Comparison of ENCODE assay signal across 8 mouse cellular contexts in the genomic region with DNA sequence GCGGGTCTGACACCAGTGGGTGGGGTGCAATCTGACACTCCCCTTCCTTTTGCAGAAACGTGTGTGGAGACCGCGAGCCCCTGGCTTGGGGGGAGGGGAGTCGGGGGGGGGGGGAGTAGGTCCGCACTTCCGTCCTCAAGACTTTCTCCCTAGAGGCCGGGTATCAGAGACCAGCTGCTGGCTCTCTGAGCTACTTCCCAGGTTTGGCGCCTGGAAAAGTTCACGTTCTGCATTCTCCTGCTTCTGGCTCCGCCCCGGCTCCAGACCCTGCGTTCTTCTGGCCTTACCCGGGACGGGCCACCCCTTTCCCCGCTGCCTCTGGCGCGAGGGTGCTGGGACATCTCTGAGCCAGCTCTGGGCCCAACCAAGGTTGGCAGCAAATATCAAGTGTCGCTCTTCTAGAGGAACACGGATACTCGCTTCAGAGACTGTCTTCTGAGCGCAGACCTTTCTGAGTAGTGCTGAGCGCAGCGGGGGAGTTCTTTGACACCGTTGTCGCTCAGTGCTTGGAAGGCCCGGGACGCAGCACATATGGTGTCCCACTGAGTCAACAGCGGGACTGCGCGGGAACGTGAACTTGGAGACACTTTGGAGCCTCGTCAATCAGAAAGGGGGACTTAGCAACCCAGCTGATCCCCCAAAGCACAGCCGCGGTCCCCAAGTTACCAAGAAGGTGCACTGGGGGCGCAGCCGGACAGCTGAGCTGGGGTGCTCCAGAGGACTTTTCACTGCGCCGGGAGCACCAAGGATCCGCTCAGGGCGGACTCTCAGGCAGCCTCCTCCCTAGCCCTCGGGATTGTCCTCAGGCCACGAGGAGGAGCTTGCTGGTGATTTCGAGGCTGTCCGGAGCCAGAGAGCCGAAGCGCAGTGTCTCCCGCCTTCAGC. TPM values are rescaled to one million over a fixed set of nuclear protein-coding genes. Genes with fewer than 3 reads are reported as not detected.
DNase-seq lines count a peak whose midpoint lies in the region; ATAC-seq and TF ChIP-seq lines count a peak whose summit lies in the region.

Arhgap6 (plus strand) TSS at position 126 of the 885 bp plus-strand sequence.

- 19% methylated on average over 45 of the region's 48 CpGs for WGBS in hindbrain, embryonic 10.5 days
- 16% methylated on average over 45 of the region's 48 CpGs for WGBS in limb, embryonic 15.5 days
- WGBS in midbrain, embryonic 12.5 days: 22% methylated on average over 42 of the region's 48 CpGs

- H3K9me3 ChIP-seq in ES-E14 (ENCODE audit: control insufficient read depth, insufficient read depth, low read depth, low read length): no peaks in the 10 kb centered on the region
- H3K9me3 ChIP-seq in hindbrain, embryonic 10.5 days: no peaks in the 10 kb centered on the region
- H3K9me3 ChIP-seq in limb, embryonic 15.5 days: no peaks in the 10 kb centered on the region
- no peaks in the 10 kb centered on the region for H3K9me3 ChIP-seq in midbrain, embryonic 12.5 days

- DNase-seq in ES-E14 (ENCODE audit: low read depth, low spot score): no peak
- DNase-seq in adrenal gland, postnatal 10 days: peak; percentile 34
- peak; percentile 21 for DNase-seq in forelimb bud, embryonic 11.5 days (ENCODE audit: low read depth, low spot score)
- peak; percentile 26 for DNase-seq in hindbrain, embryonic 10.5 days (ENCODE audit: low spot score)
- DNase-seq in urinary bladder, postnatal 36 days (ENCODE audit: low spot score in 2 of 2): peak; percentile 2 to 38
- no peak for DNase-seq in T-cell, adult 2 months (ENCODE audit: low spot score)

- H3K4me3 ChIP-seq in ES-E14 (ENCODE audit: insufficient read depth in 1 of 2, low read depth in 1 of 2, low read length in 2 of 2, poor library complexity in 1 of 2, severe bottlenecking in 1 of 2): peak within 1 kb of the TSS; percentile 21 to 43; a peak in 3 of 4 replicates
- peak within 1 kb of the TSS; percentile 53 for H3K4me3 ChIP-seq in hindbrain, embryonic 10.5 days
- peak within 1 kb of the TSS; percentile 44 for H3K4me3 ChIP-seq in limb, embryonic 15.5 days
- H3K4me3 ChIP-seq in midbrain, embryonic 12.5 days: peak within 1 kb of the TSS; percentile 45

- ATAC-seq in limb, embryonic 15.5 days (ENCODE audit: insufficient number of reproducible peaks, low FRiP score, low TSS enrichment, low read depth): 0 out of 2 replicates have a peak, but pooled peaks have one; percentile 35
- ATAC-seq in midbrain, embryonic 12.5 days (ENCODE audit: low FRiP score, low read depth): peak; percentile 51

- H3K4me1 ChIP-seq in ES-E14 (ENCODE audit: control insufficient read depth in 2 of 2, insufficient read depth in 2 of 2, low read length in 2 of 2, poor library complexity in 1 of 2): no peaks in the 10 kb centered on the region
- peaks cover 16% of the 10 kb centered on the region; the same call in 1 of the 2 replicates for H3K4me1 ChIP-seq in hindbrain, embryonic 10.5 days (replicated peaks)
- peaks cover 3% of the 10 kb centered on the region; the same call in 1 of the 2 replicates for H3K4me1 ChIP-seq in limb, embryonic 15.5 days
- peaks cover 3% of the 10 kb centered on the region; the same call in 1 of the 2 replicates for H3K4me1 ChIP-seq in midbrain, embryonic 12.5 days

- no peaks in the 10 kb centered on the region for H3K36me3 ChIP-seq in ES-E14 (ENCODE audit: control insufficient read depth, insufficient read depth, low read length, poor library complexity, severe bottlenecking)
- H3K36me3 ChIP-seq in hindbrain, embryonic 10.5 days: no peaks in the 10 kb centered on the region
- H3K36me3 ChIP-seq in limb, embryonic 15.5 days: no peaks in the 10 kb centered on the region
- no peaks in the 10 kb centered on the region for H3K36me3 ChIP-seq in midbrain, embryonic 12.5 days

- H3K4me2 ChIP-seq in limb, embryonic 15.5 days: peak within 1 kb of the TSS; percentile 85
- H3K4me2 ChIP-seq in midbrain, embryonic 12.5 days (replicated peaks): peak within 1 kb of the TSS; percentile 70

- H3K27me3 ChIP-seq in hindbrain, embryonic 10.5 days (ENCODE audit: insufficient read depth, poor library complexity, severe bottlenecking): peaks cover 69% of the 10 kb centered on the region
- peaks cover 43% of the 10 kb centered on the region for H3K27me3 ChIP-seq in limb, embryonic 15.5 days
- H3K27me3 ChIP-seq in midbrain, embryonic 12.5 days: peaks cover 61% of the 10 kb centered on the region

- no peak within 1 kb of the TSS for H3K27ac ChIP-seq in ES-E14 (ENCODE audit: insufficient read depth, low read depth, low read length, poor library complexity, severe bottlenecking)
- H3K27ac ChIP-seq in hindbrain, embryonic 10.5 days: no peak within 1 kb of the TSS
- no peak within 1 kb of the TSS for H3K27ac ChIP-seq in limb, embryonic 15.5 days
- H3K27ac ChIP-seq in midbrain, embryonic 12.5 days (replicated peaks): no peak within 1 kb of the TSS

- H3K9ac ChIP-seq in ES-E14 (ENCODE audit: insufficient read depth, low read depth, low read length, poor library complexity, severe bottlenecking): no peak within 1 kb of the TSS
- H3K9ac ChIP-seq in limb, embryonic 15.5 days: peak within 1 kb of the TSS; percentile 17; the same call in 1 of the 2 replicates
- H3K9ac ChIP-seq in midbrain, embryonic 12.5 days (replicated peaks): 0 out of 2 replicates have a peak within 1 kb of the TSS, but pooled peaks have one; percentile 31

- in situ Hi-C loops in ES-E14 (cut with MboI; ENCODE audit: low sequenced_read_pairs in 2 of 2, unreplicated experiment in 2 of 2): no loop called here

TF ChIP-seq in ES-E14, 5 proteins besides CTCF, POLR2A, EP300 and RAD21:
- TF ChIP-seq MAFK (IDR thresholded peaks at IDR 0.05; ENCODE audit: insufficient read depth, low read depth, low read length) (no peak), ZC3H11A (IDR thresholded peaks at IDR 0.05; ENCODE audit: borderline replicate concordance, low read depth, low read length) (no peak), HCFC1 (IDR thresholded peaks at IDR 0.05; ENCODE audit: borderline replicate concordance, insufficient read depth, low read length) (no peak), ZNF384 (IDR thresholded peaks at IDR 0.05; ENCODE audit: low read depth, low read length) (no peak)

RNA-seq across cellular contexts. Expression of gene Arhgap6, which starts in this region (rescaled TPM):
- total RNA-seq in ES-E14 (2012; rRNA removed): 0.37 and 1.8 TPM in 2 replicates
- total RNA-seq in adrenal gland, postnatal 10 days (2021): 1 to 10 TPM; 2.6 to 2.8 TPM
- polyA plus RNA-seq in hindbrain, embryonic 10.5 days (2016; fragmentation: Nextera tagmentation; extraction: Ambion mirVana): 0.72 and 0.76 TPM in 2 replicates
- polyA plus RNA-seq in limb, embryonic 15.5 days (2015; fragmentation: Nextera tagmentation; extraction: Ambion mirVana): 4.4 and 4.8 TPM in 2 replicates
- 1.1 and 1.6 TPM in 2 replicates for polyA plus RNA-seq in midbrain, embryonic 12.5 days (2016; fragmentation: Nextera tagmentation; extraction: Ambion mirVana)

Comparison
In these comparisons a context has a peak if more than half of its experiments do, and no peak if none do; other contexts are left out.
1. Peak in DNase-seq and H3K4me3 ChIP-seq in hindbrain, embryonic 10.5 days; RNA of the gene not detected or under 1 TPM.
2. DNase-seq: peak in adrenal gland, postnatal 10 days (single experiment), forelimb bud, embryonic 11.5 days (single experiment) and urinary bladder, postnatal 36 days (2 of 2); none in ES-E14 (single experiment) and T-cell, adult 2 months (single experiment).
3. Peak in every context shown above with its lines, with median percentiles within 50 percentile points of each other: H3K4me3 ChIP-seq.